Mouse (Mus musculus): ENCODE measurements around the gene Klhl15. TPM values are rescaled to one million over a fixed set of nuclear protein-coding genes. Genes with fewer than 3 reads are reported as not detected.

The Klhl15 gene
- polyA plus RNA-seq (2014; fragmentation: Illumina TruSeq; extraction: RNeasy Lipid Tissue Mini Kit (QIAGEN cat#74804); ENCODE audit: low read depth, low replicate concordance) = 9.2 TPM

DNA sequence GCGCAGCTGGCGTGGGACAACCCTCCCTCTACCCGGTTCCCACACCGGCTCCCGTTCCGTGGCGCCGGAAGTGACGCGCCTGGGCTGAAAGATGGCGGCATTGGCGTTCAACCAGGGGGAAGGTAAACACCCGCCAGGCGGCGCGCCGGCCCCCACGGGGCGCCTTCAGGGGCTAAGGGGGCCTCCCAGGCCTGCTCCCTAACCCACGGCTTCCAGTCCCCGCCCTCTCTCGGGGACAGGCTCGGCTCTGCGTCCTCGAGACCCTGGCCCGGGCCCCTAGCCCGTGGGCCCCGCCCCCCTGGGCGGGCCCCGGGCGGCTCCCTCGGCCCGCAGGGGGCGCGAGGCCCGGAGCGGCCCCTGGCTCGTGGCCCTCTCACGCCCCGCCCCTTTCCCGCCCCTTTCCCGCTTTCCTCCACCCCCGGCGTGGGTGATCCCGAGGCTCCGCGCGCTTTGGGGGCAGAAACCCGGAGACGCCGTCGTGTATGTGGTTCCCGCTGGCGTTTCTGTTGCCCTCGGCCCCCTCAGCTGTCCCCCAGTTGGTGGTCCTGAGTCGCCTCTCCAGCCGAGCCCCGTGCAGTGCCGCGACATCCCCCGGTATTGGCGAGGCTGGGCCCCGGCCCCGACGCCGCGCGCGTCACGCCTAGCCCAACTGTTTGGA is at the start of gene Klhl15:
TSS of gene Klhl15 (plus strand) at position 68 of the 658 bp plus-strand sequence.

DNA sequence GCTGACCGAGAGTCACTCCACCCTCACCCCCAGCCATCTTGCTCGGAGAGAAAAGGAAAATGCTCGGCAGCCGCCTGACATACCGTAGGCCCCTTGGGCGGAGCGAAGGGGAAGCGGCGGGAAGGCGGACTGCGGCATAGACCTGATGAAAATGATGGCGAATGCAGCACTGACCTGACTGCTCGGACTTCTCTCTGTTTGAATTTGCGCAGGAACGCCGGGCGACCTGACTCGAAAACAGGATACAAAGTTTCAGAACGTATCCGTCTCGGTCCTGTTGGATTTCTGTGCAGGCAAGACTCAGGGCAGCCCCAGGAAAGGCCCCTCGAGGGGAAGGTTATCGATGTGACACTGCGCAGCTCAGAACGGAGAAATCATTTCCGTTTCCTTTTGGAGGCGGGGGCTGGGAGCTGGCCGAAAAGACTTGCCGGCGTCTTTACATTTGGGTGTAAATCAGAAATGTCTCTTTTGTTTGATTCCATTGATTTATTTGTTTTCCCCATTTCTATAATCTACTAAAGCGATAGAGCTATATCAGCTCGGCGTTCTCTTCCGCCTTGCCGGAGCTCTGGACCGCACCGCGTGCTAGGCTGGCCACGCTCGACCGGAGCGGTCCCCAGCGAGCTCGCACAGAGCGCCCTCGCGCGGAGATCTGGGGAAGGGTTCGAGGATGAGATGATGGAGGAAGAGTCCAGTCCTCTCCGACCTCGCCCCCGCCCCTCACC is 21.6 kb upstream of the Klhl15 start, which contains the start of gene Eif2s3x:
TSS of gene Eif2s3x (minus strand) at position 266 of the 725 bp plus-strand sequence.

Other genes with a start within 250 kb of the Klhl15 start
- gene Zfx, start 110.9 kb upstream of the Klhl15 start, polyA plus RNA-seq (2014; fragmentation: Illumina TruSeq; extraction: RNeasy Lipid Tissue Mini Kit (QIAGEN cat#74804); ENCODE audit: low read depth, low replicate concordance) = 46.7 TPM
- 303 TPM for gene Eif2s3x, start 21.7 kb upstream of the Klhl15 start, polyA plus RNA-seq (2014; fragmentation: Illumina TruSeq; extraction: RNeasy Lipid Tissue Mini Kit (QIAGEN cat#74804); ENCODE audit: low read depth, low replicate concordance)
- not detected for gene Fam90a1b, start 132.2 kb downstream of the Klhl15 start, polyA plus RNA-seq (2014; fragmentation: Illumina TruSeq; extraction: RNeasy Lipid Tissue Mini Kit (QIAGEN cat#74804); ENCODE audit: low read depth, low replicate concordance)
- 612 TPM for gene Apoo, start 132.5 kb downstream of the Klhl15 start, polyA plus RNA-seq (2014; fragmentation: Illumina TruSeq; extraction: RNeasy Lipid Tissue Mini Kit (QIAGEN cat#74804); ENCODE audit: low read depth, low replicate concordance)

All from kidney, adult 10 weeks (tissue).